Mouse (Mus musculus): Measurements from ENCODE around the gene Rxfp1. TPM values are rescaled to one million over a fixed set of nuclear protein-coding genes. Genes with fewer than 3 reads are reported as not detected.

The Rxfp1 gene
- total RNA-seq (2023): not detected

DNA sequence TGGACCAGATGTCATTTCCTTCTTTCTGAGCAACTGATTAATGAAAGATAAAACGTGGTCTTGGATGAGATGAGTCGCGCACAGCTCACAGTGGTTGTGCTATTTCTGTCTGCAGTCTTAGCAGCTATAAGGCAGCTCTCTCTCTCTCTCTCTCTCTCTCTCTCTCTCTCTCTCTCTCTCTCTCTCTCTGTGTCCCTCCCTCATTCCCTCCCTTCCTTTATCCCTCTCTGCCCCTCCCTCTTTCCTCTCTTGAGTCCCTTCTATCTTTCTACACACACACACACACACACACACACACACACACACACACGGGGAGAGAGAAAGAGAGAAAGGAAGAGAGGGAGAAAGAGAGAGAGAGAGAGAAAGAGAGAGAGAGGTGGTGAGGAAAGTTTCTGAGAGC, at the start of gene Rxfp1:
Rxfp1 (minus strand) TSS at position 101 of the 400 bp plus-strand sequence.

GRCm38 (mm10) chr3:79629416-79629730, 108.3 kb downstream of the Rxfp1 start, which contains the start of gene Etfdh:
TSS of gene Etfdh (minus strand) at chr3:79629500.

GRCm38 (mm10) chr3:79628561-79629415, 108.9 kb downstream of the Rxfp1 start, which contains the start of gene 4930579G24Rik:
TSS of gene 4930579G24Rik (plus strand) at chr3:79629079.

Other genes with a start within 250 kb of the Rxfp1 start
- gene Fnip2, start 170.1 kb downstream of the Rxfp1 start, total RNA-seq (2023): 1 to 10 TPM; 2.8 to 4.7 TPM
- gene Ppid, start 146.5 kb downstream of the Rxfp1 start, total RNA-seq (2023): 10 to 100 TPM; 49.9 to 71.0 TPM
- 1 to 10 TPM; 6.1 to 6.5 TPM for gene 4930579G24Rik, start 108.8 kb downstream of the Rxfp1 start, total RNA-seq (2023)
- 10 to 100 TPM; 30.1 to 30.8 TPM for gene Etfdh, start 108.4 kb downstream of the Rxfp1 start, total RNA-seq (2023)
- 1 to 10 TPM in 1 of 2 experiments, not detected in 1; 3.9 TPM for gene Tmem144, start 114.9 kb upstream of the Rxfp1 start, total RNA-seq (2023)
- not detected for gene Fam198b, start 146.7 kb upstream of the Rxfp1 start, total RNA-seq (2023)